Mouse (Mus musculus) right cerebral cortex, adult 2 months (tissue): Measurements from ENCODE around the gene Eid3.

ENCODE experiments used
- DNase-seq, 2 experiments: peaks; one replicate each; pipeline ENCODE4 v3.0.0; 2021 to 2022; ENCODE audit warnings: low spot score in 2 of 2

Gene Eid3

GRCm38 (mm10) chr10:82910198-82910597 lies 43.8 kb downstream of the Eid3 start:
- DNase-seq: no peak

DNA sequence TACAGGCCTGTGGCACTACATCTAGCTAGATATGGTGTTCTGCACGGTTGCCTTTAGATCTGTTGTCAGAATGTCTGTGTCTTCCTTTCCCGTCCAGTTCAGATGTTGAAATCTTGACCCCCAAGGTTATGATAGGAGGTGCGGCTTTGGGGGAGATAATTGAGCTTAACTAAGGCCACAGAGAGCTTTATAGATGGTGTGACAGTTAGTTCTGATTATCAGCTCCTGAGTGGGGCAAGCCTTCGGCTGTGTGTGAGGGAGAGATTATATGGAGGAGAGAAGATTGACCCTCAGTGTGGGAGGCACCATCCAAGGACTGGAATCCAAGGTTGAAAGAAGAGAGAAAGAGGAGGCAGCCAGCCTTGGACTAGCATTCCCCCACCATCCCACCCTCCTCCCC lies 46.8 kb downstream of the Eid3 start:
- DNase-seq: no peak

DNA sequence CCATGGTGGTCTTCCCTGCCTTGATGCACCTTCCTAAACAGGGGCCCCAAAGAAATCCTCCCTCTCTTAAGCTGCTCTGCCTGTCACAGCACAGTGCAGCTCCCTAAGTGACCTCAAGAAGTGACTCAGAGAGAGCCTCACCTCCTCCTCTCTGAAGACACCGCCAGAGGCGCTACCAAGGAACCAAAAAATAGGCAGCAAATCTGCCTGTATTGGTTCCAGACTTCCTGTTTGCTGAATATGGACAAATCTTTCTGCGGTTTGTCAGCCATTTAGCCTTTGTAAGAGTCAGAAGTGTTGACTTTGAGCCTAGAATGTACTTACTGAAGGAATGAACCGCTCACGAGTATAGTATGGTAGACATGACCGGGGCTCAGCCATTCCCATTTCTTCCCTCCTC lies 47.3 kb downstream of the Eid3 start:
- no peak for DNase-seq
